Mouse (Mus musculus): ENCODE results near the gene Cpa4.

- no peak for TF ChIP-seq BHLHE40 (IDR thresholded peaks at IDR 0.05; ENCODE audit: low read depth, low read length)
- TF ChIP-seq CHD2 (IDR thresholded peaks at IDR 0.05; ENCODE audit: low read length) = no peak
- TF ChIP-seq POLR2A (IDR thresholded peaks at IDR 0.05; ENCODE audit: low read depth, low read length) = no peak
- no peak for TF ChIP-seq USF1 (IDR thresholded peaks at IDR 0.05; ENCODE audit: low read depth, low read length)
- no peak for TF ChIP-seq SIN3A (IDR thresholded peaks at IDR 0.05; ENCODE audit: low read length)
- no peak for TF ChIP-seq CTCF (conservative IDR thresholded peaks at IDR 0.05 in 1 of 2, IDR thresholded peaks at IDR 0.05 in 1 of 2; ENCODE audit: low read depth in 2 of 2, low read length in 2 of 2)
- TF ChIP-seq IRF4 (IDR thresholded peaks at IDR 0.05; ENCODE audit: low read depth, low read length) = no peak
- no peak for TF ChIP-seq EP300 (IDR thresholded peaks at IDR 0.05; ENCODE audit: low read length)
- TF ChIP-seq RCOR1 (conservative IDR thresholded peaks at IDR 0.05; ENCODE audit: low read depth, low read length) = no peak
- TF ChIP-seq ZC3H11A (IDR thresholded peaks at IDR 0.05; ENCODE audit: low read depth, low read length) = no peak
- no peak for TF ChIP-seq JUND (conservative IDR thresholded peaks at IDR 0.05; ENCODE audit: low read depth, low read length)
Observed at GRCm38 (mm10) chr6:30553381-30554010, 14.7 kb upstream of the Cpa4 start.
